Mouse (Mus musculus) CH12.LX (cell line): ENCODE measurements around the gene Slc44a1. TPM values are rescaled to one million over a fixed set of nuclear protein-coding genes. Genes with fewer than 3 reads are reported as not detected.

ENCODE experiments used
- DNase-seq: peaks from one replicate; pipeline ENCODE4 v3.0.0-alpha.2; 2013; ENCODE audit errors: extremely low read depth
- H3K27ac ChIP-seq: 2 replicates; pipeline ENCODE4 v1.5.1; 2012; ENCODE audit warnings: low read depth, mild to moderate bottlenecking, control low read depth, moderate library complexity; ENCODE audit not compliant: insufficient read depth
- H3K27me3 ChIP-seq: replicated peaks from 2 replicates; pipeline ENCODE3; 2012; ENCODE audit warnings: inconsistent platforms
- H3K36me3 ChIP-seq, 2 experiments: replicated peaks in 1 of 2; 2 replicates each; pipeline versions ENCODE3 to v1.6.1; 2012; ENCODE audit warnings: inconsistent platforms in 1 of 2, low read length in 1 of 2, mild to moderate bottlenecking in 1 of 2, mixed read lengths in 1 of 2, moderate library complexity in 1 of 2; ENCODE audit not compliant: control insufficient read depth in 1 of 2, insufficient read depth in 1 of 2
- H3K4me1 ChIP-seq, 2 experiments: 2 replicates each; pipeline ENCODE4 v1.6.1; 2012; ENCODE audit warnings: inconsistent platforms in 1 of 2, moderate library complexity in 1 of 2; ENCODE audit not compliant: insufficient read depth in 2 of 2, control insufficient read depth in 1 of 2
- H3K4me2 ChIP-seq: 2 replicates; pipeline ENCODE4 v1.6.1; 2012; ENCODE audit warnings: low read depth, mild to moderate bottlenecking, control low read depth; ENCODE audit not compliant: poor library complexity, insufficient read depth, severe bottlenecking
- H3K4me3 ChIP-seq, 3 experiments: fragments of 150-350 bp in 1 of 3; sonication (generic) in 1 of 3; replicated peaks in 1 of 3; 2 replicates each; pipeline versions ENCODE3 to v1.5.1; 2011 to 2012; ENCODE audit warnings: low read depth in 2 of 3, low read length in 2 of 3, mild to moderate bottlenecking in 2 of 3, moderate library complexity in 2 of 3, control low read depth in 1 of 3, improper control_type of control experiment in 1 of 3, inconsistent platforms in 1 of 3, mixed read lengths in 1 of 3; ENCODE audit not compliant: poor library complexity in 1 of 3
- H3K79me2 ChIP-seq: replicated peaks from 2 replicates; pipeline ENCODE4 v1.6.1; 2012; ENCODE audit warnings: mild to moderate bottlenecking, moderate library complexity; ENCODE audit not compliant: control insufficient read depth, poor library complexity, insufficient read depth, severe bottlenecking; ENCODE audit errors: extremely low read depth
- H3K9ac ChIP-seq: 2 replicates; pipeline ENCODE4 v1.6.1; 2012; ENCODE audit warnings: low read depth, mild to moderate bottlenecking, control low read depth, moderate library complexity; ENCODE audit not compliant: insufficient read depth
- H3K9me3 ChIP-seq: replicated peaks from 2 replicates; pipeline ENCODE3; 2012; ENCODE audit warnings: low read length, inconsistent platforms, mixed read lengths
- BHLHE40 ChIP-seq: IDR thresholded peaks from 2 replicates; pipeline ENCODE4 v1.6.1; 2011; ENCODE audit warnings: mild to moderate bottlenecking, low read depth, low read length, improper control_type of control experiment
- CHD1 ChIP-seq: IDR thresholded peaks from 2 replicates; pipeline ENCODE4 v1.6.1; 2012; ENCODE audit warnings: low read depth, low read length, improper control_type of control experiment, inconsistent platforms
- CHD2 ChIP-seq: IDR thresholded peaks from 2 replicates; pipeline ENCODE4 v1.6.1; 2011; ENCODE audit warnings: low read length, improper control_type of control experiment
- ELF1 ChIP-seq: IDR thresholded peaks from 2 replicates; pipeline ENCODE4 v1.6.1; 2014; ENCODE audit warnings: low read depth, mild to moderate bottlenecking, inconsistent platforms, low read length, improper control_type of control experiment
- EP300 ChIP-seq: IDR thresholded peaks from 2 replicates; pipeline ENCODE4 v1.6.1; 2011; ENCODE audit warnings: low read length, improper control_type of control experiment
- ETS1 ChIP-seq: conservative IDR thresholded peaks from 2 replicates; pipeline ENCODE4 v1.6.1; 2012; ENCODE audit warnings: low read depth, mild to moderate bottlenecking, inconsistent platforms, low read length, improper control_type of control experiment, moderate library complexity
- HCFC1 ChIP-seq: IDR thresholded peaks from 2 replicates; pipeline ENCODE4 v1.6.1; 2012; ENCODE audit warnings: low read depth, mild to moderate bottlenecking, inconsistent platforms, low read length, improper control_type of control experiment
- IRF4 ChIP-seq: IDR thresholded peaks from 2 replicates; pipeline ENCODE4 v1.6.1; 2014; ENCODE audit warnings: low read depth, mild to moderate bottlenecking, inconsistent platforms, low read length, improper control_type of control experiment
- JUN ChIP-seq: IDR thresholded peaks from 2 replicates; pipeline ENCODE4 v1.6.1; 2011; ENCODE audit warnings: low read depth, mild to moderate bottlenecking, low read length, improper control_type of control experiment, moderate library complexity; ENCODE audit not compliant: insufficient read depth
- JUND ChIP-seq: conservative IDR thresholded peaks from 2 replicates; pipeline ENCODE4 v1.6.1; 2011; ENCODE audit warnings: low read depth, low read length, improper control_type of control experiment
- KAT2A ChIP-seq: IDR thresholded peaks from 2 replicates; pipeline ENCODE4 v1.6.1; 2012; ENCODE audit warnings: low read length, improper control_type of control experiment, inconsistent platforms; ENCODE audit not compliant: insufficient replicate concordance
- MAFK ChIP-seq: IDR thresholded peaks from 2 replicates; pipeline ENCODE4 v1.6.1; 2011; ENCODE audit warnings: low read length, improper control_type of control experiment; ENCODE audit not compliant: insufficient replicate concordance
- MEF2A ChIP-seq: IDR thresholded peaks from 2 replicates; pipeline ENCODE4 v1.6.1; 2014; ENCODE audit warnings: low read depth, mild to moderate bottlenecking, inconsistent platforms, low read length, improper control_type of control experiment, borderline replicate concordance
- NRF1 ChIP-seq: IDR thresholded peaks from 2 replicates; pipeline ENCODE4 v1.6.1; 2014; ENCODE audit warnings: low read depth, mild to moderate bottlenecking, inconsistent platforms, low read length, improper control_type of control experiment, moderate library complexity
- RAD21 ChIP-seq: IDR thresholded peaks from 2 replicates; pipeline ENCODE4 v1.6.1; 2011; ENCODE audit warnings: low read depth, mild to moderate bottlenecking, low read length, improper control_type of control experiment, moderate library complexity
- RCOR1 ChIP-seq: conservative IDR thresholded peaks from 2 replicates; pipeline ENCODE4 v1.6.1; 2012; ENCODE audit warnings: low read depth, mild to moderate bottlenecking, inconsistent platforms, low read length, improper control_type of control experiment
- SIN3A ChIP-seq: IDR thresholded peaks from 2 replicates; pipeline ENCODE4 v1.6.1; 2012; ENCODE audit warnings: low read length, improper control_type of control experiment, inconsistent platforms
- SMC3 ChIP-seq: IDR thresholded peaks from 2 replicates; pipeline ENCODE4 v1.6.1; 2011; ENCODE audit warnings: low read depth, low read length, improper control_type of control experiment
- TBP ChIP-seq: conservative IDR thresholded peaks from 2 replicates; pipeline ENCODE4 v1.6.1; 2011; ENCODE audit warnings: low read depth, low read length, improper control_type of control experiment
- TCF12 ChIP-seq: IDR thresholded peaks from 2 replicates; pipeline ENCODE4 v1.6.1; 2014; ENCODE audit warnings: low read depth, mild to moderate bottlenecking, inconsistent platforms, low read length, improper control_type of control experiment
- USF2 ChIP-seq: conservative IDR thresholded peaks from 2 replicates; pipeline ENCODE4 v1.6.1; 2011; ENCODE audit warnings: low read depth, low read length, improper control_type of control experiment
- ZKSCAN1 ChIP-seq: IDR thresholded peaks from 2 replicates; pipeline ENCODE4 v1.6.1; 2012; ENCODE audit warnings: low read depth, inconsistent platforms, low read length, improper control_type of control experiment, borderline replicate concordance
- dilution Hi-C: fragments of 300-500 bp; cut with MboI; formaldehyde crosslinking; loops from 2 replicates; pipeline ENCODE4 v1.14.3; 2020; ENCODE audit warnings: low sequenced_read_pairs; ENCODE audit not compliant: extremely low pct_unique_long_range_greater_than_20kb, extremely low pct_ligation_motif_present
- in situ Hi-C: fragments of 300-500 bp; cut with MboI; formaldehyde crosslinking; loops from 3 replicates; pipeline ENCODE4 v1.14.3; 2019; ENCODE audit warnings: low sequenced_read_pairs, low pct_ligation_motif_present, low pct_unique_long_range_greater_than_20kb, mixed read lengths
- polyA plus RNA-seq: library from polyadenylated mRNA; unstranded; fragments of >175 nt; gene quantifications from 2 replicates; pipeline ENCODE4 v1.2.1, GENCODE M21; 2012; ENCODE audit warnings: low read depth; ENCODE audit not compliant: insufficient read length
- total RNA-seq, 2 experiments: library from RNA; depleted of rRNA; stranded (reverse); fragments of 300-350 nt in 1 of 2; fragments of >200 nt in 1 of 2; gene quantifications; 2 replicates each; pipeline ENCODE4 v1.2.3; 2012 to 2014

The Slc44a1 gene
- total and polyA plus RNA-seq, 3 experiments, result 5.4 to 9.3 (median 6.6) TPM

DNA sequence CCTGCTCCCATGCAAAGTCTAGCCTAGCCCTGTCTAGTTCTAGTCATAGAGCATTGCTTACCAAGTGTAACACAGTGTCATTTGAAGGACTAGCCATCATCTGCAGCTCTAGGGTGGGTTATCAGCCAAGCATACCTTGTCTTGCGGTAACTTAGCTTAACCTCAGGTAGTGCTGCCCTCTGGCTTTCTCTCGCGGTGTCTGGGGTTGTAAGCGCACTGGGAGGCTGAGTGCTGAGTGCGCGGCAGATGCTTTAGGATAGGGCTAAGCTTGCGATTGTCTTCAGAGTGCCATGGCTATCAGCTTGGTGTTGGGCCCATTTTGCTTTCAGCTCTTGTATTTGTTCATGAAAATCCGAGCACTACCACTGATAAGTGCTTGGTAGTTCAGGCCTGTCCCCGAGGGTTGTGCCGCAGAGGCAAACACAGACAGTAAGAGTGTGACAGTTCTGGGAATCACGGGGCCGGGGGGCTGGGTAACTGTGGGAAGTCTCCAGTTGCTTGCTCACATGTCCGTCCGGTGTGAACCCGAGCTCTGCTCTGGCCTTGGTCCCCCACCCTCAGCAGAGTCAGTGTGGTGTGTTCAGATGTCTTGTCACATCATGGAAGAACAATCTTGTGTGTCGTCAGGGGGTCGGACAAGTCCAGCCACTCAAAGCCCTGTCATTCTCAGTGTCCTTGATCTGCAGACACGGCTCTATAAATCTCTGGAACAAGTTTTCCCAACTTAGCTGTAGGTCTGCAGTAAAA lies 22.5 kb downstream of the Slc44a1 start:
- peaks cover 0 to 7% of the 10 kb centered on the region in 2 experiments; a peak in 2 of 4 replicates for H3K4me1 ChIP-seq
- H3K27ac ChIP-seq, result no peak overlapping the region
- H3K9me3 ChIP-seq, result no peaks in the 10 kb centered on the region
- H3K9ac ChIP-seq, result no peak overlapping the region
- no peaks in the 10 kb centered on the region for H3K36me3 ChIP-seq
- DNase-seq, result no peak
- dilution Hi-C loops (no loop called here), in situ Hi-C loops (no loop called here)
- H3K4me2 ChIP-seq, result no peak overlapping the region
- no peak overlapping the region for H3K4me3 ChIP-seq
- H3K27me3 ChIP-seq, result no peaks in the 10 kb centered on the region
- H3K79me2 ChIP-seq, result no peaks in the 10 kb centered on the region
- TF ChIP-seq HCFC1, result no peak
- no peak for TF ChIP-seq TCF12
- no peak for TF ChIP-seq EP300
- TF ChIP-seq CHD1, result no peak
- no peak for TF ChIP-seq CHD2
- TF ChIP-seq JUN, result no peak
- TF ChIP-seq USF2, result no peak
- no peak for TF ChIP-seq NRF1
- no peak for TF ChIP-seq KAT2A

DNA sequence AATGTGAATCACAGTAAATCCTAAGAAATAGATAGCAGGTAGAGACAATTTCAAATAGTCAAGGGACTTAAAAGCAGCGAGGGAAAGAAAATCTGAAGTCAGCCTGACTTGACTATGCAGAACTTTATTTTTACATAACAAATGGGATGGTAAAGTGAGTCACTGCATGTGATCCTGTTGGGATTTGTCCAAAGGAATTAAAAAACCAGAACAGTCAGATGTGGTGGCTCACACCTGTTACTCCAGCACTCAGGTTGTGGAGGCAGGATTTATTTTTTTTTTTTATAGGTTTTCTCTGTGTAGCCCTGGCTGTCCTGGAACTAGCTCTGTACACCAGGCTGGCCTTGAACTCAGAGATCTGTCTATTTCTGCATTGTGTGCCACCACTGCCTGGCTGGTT lies 25.7 kb downstream of the Slc44a1 start:
- no peak overlapping the region for H3K4me2 ChIP-seq
- H3K79me2 ChIP-seq, result no peaks in the 10 kb centered on the region
- H3K36me3 ChIP-seq, result no peaks in the 10 kb centered on the region
- H3K9me3 ChIP-seq, result no peaks in the 10 kb centered on the region
- peaks cover 0 to 9% of the 10 kb centered on the region in 2 experiments; a peak in 1 of 4 replicates for H3K4me1 ChIP-seq
- H3K27me3 ChIP-seq, result no peaks in the 10 kb centered on the region
- no peak for TF ChIP-seq BHLHE40
- TF ChIP-seq CHD1, result no peak
- TF ChIP-seq RAD21, result no peak
- TF ChIP-seq SMC3, result no peak
- no peak for TF ChIP-seq MEF2A
- TF ChIP-seq SIN3A, result no peak
- TF ChIP-seq TBP, result no peak
- no peak for TF ChIP-seq JUND
- no peak for TF ChIP-seq CHD2
- TF ChIP-seq TCF12, result no peak
- TF ChIP-seq ZKSCAN1, result no peak
- no peak for TF ChIP-seq RCOR1
- TF ChIP-seq ELF1, result no peak
- no peak for TF ChIP-seq KAT2A
- TF ChIP-seq ETS1, result no peak
- no peak for TF ChIP-seq MAFK
- no peak for TF ChIP-seq IRF4
- no peak overlapping the region for H3K9ac ChIP-seq
- H3K27ac ChIP-seq, result no peak overlapping the region
- in situ Hi-C loops, result no loop called here
- dilution Hi-C loops, result no loop called here
- DNase-seq, result no peak
- H3K4me3 ChIP-seq, result no peak overlapping the region
